Mouse (Mus musculus): ENCODE measurements around the gene Prox1. TPM values are rescaled to one million over a fixed set of nuclear protein-coding genes. Genes with fewer than 3 reads are reported as not detected.

Gene Prox1
- total RNA-seq, 2 experiments from 2014 or later, result 8.5 to 9.0 TPM

DNA sequence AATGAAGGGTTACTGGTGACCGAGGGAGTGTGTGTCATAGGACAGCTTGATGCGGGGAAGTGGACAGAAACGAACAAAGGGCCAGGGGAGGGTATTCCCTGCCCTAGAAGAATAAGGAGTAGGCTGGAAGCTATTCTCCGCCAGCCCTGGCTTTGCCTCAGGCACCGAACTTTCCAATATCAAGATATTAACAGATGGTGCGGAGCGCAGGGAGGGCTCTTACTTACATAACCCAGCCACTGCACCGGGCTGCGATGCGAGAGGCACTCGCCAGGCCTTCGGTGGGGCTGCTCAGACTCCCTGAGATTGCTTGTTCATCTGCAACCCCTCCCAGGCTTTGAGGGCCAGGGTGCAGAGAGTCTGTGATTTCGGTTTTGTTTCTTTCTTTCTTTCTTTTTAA is 3.7 kb upstream of the Prox1 start:
- DNase-seq (ENCODE audit: low spot score in 2 of 2), result peak in 1 of 2 experiments; percentile 12

DNA sequence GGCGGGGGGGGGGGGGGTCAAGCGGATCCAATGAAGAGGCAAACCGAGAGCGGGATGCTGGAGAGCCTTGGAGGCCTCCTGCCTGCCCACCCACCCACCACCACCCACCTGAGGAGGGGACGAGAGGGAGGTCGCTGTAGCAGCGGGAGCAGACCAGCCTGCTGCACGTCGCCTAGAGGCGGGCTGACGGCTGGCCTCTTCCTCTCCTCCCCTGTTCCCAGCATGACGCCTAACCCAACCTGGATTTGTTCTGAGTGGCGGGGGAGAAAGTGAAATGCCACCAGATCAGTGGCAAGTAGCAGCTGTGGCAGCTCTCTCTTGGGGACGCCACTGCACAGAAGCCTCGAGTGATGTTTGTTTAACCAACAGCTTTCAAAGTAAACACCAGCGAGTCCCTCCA is 3.1 kb upstream of the Prox1 start:
- DNase-seq (ENCODE audit: low spot score in 2 of 2), result no peak

DNA sequence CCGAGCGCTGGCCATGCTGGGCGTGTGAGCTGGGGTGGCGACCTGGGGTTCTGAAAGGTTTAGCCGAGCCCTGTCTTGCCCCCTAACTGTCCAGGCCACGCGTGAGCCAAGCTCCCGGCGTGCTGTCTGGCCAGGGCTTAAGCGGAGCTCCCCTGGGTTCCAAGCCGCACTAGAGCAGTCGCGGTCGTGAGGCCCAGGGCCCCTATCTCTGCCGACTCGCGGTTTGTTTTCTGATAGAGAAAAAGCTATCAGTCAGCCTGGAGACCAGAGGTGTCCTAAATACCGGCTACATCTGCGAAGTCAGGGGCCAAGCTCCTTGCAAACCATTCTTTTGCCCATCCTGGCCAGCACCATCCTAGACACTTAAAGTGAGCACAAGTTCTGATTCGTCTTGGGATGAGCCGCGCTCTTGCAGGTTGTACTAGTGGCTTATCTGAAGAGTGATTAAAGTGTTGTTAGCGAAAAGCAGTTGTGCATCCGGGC is 2.5 kb upstream of the Prox1 start:
- DNase-seq (ENCODE audit: low spot score in 2 of 2), result no peak

DNA sequence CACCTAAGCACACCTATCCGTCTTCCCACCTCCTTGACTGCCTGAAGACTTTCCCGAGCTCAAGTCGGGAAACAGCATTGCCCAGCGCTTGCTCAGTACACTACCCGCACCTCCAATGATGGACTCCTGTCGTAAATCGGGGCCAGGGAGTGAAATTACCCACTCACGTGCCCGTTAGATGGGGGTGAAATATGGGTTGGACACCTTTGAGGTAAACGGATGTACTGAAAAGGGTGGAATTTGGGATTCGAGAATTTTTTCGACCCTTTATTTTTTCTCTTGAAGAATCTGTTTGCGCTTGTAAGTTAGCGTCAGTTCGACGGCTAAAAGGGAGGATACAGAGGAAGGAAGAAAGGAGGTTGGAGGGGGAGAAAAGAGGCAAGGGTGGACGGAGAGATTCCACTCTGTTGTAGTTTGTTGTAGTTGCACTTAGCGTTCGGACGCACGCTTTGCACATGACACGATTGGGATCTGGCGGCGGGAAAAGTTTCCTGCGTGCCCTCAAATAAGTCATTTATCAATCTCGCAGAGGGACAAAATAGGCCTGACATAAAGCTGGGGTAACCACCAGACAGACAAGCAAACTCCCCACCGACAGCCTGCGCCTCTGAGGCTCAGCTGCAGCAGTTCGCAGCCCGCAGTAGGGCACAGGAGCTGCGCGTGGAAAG is 1.9 kb upstream of the Prox1 start:
- no peak for DNase-seq (ENCODE audit: low spot score in 2 of 2)

DNA sequence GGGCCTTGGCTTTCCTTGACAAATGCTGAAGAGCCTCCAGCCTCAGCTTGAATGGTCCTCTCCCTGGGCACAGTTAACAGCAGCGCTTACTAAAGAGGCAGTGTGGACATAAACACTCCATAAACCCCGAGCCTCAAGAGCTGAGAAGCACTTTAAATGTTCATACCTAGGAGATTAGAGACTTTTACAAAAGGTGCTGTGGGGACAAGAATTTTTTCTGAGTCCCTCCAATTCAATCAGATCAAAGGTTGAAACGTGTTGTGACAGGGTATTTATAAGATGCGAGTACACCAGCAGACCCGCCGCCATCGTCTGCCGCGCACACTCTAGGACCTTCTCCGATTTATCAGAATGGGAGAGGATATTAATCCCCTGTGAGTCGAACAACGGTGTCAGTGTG is 1.2 kb upstream of the Prox1 start:
- no peak for DNase-seq (ENCODE audit: low spot score in 2 of 2)

DNA sequence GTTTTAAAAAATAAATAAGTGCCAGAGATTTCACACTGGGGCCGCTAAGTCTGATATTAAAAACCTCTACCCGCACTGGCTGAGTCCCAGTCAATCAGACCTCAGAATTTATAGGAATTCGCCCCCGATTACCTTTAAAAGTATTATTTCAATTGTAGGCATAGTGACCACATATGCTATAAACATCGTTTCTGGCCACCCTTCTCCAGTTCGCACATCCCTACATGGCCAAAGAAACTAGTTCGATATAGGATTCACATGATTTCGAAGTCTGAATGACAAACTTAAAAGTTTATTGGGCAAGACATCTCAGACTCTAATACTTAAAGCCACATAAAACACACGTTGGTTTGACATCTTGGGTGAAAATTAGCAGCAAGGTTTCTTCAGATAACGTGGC is 827 bp upstream of the Prox1 start:
- DNase-seq (ENCODE audit: low spot score in 2 of 2), result no peak

DNA sequence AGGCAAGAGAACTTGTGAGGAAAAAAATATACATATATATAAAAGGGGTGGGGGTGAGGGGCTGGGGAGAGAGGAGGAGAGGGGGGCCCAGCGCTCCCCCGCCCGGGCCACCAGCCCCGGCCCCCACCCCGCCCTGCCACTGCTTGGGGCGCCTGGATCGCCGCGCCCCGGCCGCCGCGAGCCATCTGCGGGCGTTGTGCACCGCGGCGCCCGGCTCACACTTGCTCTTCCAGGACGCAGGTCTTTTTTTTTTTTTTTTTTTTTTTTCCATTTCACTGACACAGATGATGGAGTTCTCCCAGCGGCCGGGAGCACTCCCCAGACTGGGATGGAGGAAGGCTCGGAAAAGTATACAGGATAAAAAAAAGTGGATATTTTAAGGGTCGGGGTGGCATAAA is 304 bp upstream of the Prox1 start:
- DNase-seq (ENCODE audit: low spot score in 2 of 2), result no peak

DNA sequence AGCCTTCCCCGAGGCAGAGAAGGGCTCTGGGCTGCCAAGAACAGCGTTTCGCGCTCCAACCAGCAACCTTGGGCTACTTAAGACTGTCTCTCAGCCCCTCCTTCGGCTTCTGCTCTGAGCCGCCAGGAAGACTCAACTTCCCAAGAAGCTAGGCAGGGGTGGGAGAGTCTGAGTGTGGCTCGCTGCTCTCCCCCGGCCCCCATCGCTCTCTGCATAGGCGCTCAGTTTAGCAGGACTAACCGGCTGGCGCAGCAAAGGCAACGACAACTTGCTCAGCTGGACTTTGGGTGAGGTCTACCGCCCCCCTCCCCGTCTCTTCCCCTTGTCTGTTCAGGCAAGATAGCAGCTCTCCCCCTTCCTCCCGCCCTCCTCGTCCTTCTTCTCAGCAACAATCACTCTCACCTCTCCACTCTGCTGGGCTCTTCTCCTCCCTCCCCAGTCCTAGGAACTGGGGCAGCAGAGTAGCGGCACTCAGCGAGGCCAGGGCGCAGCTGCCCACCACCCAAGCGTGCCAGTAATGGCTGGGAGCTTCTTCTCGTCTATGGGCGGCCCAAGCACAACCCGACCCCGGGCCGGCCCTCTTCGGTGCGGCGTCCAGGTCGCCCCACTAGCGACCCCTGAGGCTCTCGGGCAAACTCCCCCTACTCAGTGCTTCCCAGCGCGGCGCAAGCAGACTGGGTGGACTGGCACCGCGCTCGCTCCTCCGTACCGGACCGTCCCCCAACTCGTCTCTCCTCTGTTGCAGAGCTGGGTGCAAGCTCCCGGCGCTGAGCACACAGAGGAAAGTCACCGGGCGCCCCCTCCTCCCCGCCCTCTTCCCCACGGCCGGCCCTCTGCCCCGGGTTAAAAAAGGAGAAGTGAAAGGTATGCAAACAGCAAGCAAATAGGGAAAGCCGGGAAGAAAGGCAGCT is 1.5 kb downstream of the Prox1 start:
- no peak for DNase-seq (ENCODE audit: low spot score in 2 of 2)

DNA sequence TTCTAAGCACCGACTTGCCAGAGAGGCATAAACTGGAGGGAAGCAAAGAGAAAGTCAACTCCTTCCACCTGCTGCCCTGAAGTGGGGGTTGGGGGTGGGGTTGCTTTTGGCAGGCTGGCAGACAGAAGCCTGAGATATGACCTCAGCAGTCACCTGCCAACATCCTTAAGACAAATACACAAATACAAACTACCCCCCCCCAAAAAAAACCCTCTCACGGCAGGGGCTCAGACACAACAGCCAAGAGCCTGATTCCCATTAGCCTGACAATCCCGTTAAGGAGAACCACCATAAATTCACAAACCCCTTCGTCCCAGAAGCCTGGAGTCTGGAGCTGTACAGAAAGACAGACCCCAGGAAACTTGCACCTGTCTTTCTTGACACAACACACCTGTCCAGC is 2.4 kb downstream of the Prox1 start:
- DNase-seq (ENCODE audit: low spot score in 2 of 2), result no peak

DNA sequence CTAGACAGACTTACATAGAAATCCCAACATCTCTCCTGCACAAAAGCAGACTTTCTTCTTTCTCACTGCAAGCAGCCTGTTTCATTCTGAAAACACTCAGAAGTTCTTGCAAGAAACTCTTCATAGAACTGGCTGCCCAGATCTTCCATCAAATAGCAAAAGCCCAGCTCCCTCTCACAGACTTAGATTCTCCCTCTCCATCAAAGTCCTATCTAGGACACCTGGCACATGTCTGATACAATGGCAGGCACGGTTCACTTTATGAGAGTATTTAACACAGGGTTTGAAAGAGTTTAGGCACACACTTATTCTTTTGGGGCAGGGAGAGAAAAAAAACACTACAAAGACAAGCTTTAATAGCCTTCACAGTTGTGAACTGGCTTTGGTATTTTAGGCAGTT is 2.9 kb downstream of the Prox1 start:
- DNase-seq (ENCODE audit: low spot score in 2 of 2), result no peak

DNA sequence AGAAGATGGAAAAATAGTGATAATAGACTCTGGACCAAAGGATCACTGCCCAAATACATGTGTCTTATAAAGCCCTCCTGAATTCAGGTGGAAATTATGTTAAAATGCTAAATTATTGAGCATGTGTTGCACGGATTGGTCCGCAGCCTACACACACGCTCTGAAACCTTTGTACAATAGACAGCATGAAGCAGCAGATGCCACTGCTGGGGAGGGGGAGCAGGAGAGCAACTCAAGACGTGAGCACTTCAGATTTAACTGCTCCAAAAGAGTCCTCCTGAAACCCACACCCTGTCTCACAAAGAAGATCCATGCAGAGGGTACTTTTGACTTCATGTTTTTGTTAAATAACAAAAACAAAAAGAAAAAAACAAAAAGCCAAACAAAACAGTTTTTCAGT is 5.0 kb downstream of the Prox1 start:
- no peak for DNase-seq (ENCODE audit: low spot score in 2 of 2)

DNA sequence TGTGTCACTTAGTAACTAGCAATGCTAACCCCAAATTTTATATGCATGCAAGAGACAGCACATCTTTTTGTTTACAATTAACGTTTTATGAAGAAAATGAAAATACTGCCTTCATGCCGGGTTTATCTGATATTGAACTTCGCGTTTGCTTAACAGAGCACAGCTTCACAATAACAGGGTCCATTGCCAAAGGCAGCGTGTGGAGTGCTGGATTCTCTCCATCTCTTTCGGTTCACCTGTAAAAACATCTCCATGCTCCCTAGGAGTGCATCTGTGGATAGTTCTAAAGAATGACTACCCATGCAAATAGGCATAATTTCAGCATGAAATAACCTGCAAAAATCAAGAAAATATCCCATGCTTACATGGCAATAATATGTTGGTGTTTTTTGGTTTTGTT is 7.0 kb downstream of the Prox1 start:
- DNase-seq (ENCODE audit: low spot score in 2 of 2), result no peak

DNA sequence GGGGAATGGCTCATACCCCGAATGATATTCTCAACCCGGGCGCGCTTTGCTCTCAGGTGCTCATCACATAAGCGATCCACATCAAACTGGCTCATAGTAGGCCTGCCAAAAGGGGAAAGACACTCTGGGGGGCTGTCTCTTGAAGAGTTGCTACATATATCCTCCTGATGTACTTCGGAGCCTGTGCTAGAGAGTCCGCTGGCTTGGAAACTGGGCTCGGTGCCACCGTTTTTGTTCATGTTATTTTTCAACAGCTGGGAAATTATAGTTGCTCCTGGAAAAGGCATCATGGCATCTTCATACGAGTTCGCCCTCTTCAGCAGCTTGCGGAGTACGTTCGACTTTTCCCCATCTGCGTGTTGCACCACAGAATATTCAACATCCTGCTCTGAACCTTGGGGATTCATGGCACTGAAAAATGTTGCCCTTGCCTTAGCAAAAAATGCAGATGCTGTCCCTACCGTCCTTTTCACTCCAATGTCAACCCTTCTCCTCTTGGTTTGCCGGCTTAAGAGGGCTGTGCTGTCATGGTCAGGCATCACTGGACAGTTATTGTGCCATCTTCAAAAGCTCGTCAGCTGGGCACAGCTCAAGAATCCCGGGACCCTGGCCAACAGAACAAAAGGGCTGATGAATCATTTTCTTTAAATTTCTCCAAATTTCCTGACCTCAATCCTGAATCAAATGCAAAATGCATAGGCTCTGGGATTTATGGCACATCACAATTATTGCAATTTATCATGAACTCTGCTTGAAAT is 8.6 kb downstream of the Prox1 start:
- DNase-seq (ENCODE audit: low spot score in 2 of 2), result no peak

DNA sequence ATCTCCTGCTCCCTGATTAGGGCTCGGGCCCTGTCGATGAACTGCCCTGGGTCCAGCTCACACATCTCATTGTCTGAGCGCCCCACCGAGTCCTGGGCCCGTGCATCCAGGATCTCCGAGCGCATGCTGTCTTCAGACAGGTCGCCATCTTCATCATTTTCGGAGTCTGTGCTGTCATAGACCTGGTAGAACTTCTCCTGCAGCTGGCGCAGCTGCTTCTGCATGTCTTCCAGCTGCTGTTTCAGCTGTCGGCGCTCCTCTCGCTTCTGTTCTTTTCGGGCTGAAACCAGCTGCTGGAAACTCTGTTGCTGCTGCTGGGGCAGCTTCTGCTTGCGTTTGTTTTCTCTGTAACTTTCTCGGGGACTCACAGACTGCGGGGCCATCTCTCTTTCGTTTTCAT is 9.2 kb downstream of the Prox1 start:
- no peak for DNase-seq (ENCODE audit: low spot score in 2 of 2)

DNA sequence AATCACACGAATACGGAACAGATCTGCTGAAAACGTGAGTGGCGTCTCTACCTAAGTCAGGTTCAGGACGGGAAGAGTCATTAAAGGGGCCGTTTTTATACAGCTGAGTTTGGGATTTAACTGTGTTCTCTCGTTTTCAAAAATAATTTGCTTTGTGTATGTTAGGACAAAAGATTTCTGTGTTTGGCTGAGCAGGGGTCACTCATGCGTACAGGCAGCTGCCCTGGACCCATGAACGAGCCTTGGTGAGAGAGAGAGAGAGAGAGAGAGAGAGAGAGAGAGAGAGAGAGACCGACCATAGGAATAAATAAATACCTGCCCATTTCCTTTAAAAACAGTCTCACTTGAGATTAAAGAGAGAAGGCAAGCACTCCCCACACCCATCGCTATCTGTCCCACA is 11.1 kb downstream of the Prox1 start:
- DNase-seq (ENCODE audit: low spot score in 2 of 2), result no peak

DNA sequence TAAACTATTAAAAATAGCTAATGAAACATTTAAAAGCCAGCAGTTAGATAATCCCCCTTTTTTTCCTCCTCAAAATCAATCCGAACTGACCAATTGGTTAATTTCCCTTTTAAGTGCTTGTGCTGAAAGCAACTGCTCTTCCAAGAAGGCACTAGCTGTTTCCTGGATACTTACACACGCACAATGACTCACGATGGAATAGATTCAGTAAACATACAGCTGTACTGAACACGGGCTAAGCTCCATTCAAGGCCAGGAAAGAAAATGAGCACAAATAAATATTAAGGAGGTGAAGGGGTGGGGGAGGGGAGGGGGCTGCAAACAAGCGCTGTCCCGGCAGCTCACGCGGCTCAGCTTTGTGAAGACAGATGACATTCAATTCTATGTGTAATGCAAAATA is 14.8 kb downstream of the Prox1 start:
- no peak for DNase-seq (ENCODE audit: low spot score in 2 of 2)

DNA sequence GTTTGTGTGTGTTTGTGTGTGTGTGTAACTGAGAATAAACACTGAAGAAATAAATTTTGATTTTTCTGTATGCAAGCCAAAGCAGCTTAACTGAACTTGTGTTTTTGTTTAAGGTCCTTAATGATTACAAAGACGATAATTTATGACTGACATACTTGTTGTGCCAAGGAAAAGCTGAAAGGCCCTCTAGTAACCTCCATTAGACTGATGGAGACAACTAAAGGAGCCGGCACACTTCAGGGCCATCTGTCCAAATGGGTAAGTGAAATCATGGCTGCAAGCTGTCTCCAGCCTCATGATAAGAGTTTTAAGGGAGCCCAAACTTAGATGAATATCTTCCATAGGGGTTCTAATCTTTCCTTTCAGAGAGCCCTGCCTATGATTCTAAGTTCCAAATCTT is 15.5 kb downstream of the Prox1 start:
- DNase-seq (ENCODE audit: low spot score in 2 of 2), result no peak

DNA sequence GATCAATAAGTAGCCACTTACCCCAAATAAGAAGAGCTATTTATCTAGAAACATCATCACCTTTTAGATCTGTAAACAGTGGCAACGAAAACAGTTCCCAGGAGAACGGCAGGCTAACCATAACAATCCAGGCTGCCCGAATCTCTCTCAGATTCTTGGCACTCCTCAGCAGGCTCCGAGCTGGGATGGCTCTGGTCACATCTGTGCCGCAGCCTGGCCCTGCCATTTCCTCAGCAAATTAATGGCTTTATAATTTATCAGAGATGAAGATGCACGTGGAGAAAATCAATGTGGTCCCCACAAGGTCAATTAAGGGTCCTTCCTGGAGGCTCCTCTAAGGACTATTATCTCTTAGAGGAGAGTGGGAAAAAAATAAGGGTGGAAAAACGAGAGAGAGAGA is 16.2 kb downstream of the Prox1 start:
- no peak for DNase-seq (ENCODE audit: low spot score in 2 of 2)

DNA sequence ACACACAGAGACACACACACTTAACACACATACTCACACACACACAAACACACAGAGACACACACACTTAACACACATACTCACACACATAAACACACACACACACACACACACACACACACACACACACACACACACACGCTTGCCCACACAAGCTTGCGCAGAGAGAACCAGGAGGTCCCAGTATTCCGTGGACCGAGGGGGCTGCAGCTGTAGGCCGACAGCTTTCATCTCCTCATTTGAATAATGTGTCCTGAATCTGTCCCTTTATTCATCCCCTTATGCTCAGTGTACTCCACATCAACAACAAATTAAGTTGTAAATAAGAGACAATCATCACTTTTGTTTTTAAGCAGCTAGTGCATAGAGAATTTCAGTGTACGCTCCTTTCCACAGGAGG is 17.9 kb downstream of the Prox1 start:
- DNase-seq (ENCODE audit: low spot score in 2 of 2), result no peak

DNA sequence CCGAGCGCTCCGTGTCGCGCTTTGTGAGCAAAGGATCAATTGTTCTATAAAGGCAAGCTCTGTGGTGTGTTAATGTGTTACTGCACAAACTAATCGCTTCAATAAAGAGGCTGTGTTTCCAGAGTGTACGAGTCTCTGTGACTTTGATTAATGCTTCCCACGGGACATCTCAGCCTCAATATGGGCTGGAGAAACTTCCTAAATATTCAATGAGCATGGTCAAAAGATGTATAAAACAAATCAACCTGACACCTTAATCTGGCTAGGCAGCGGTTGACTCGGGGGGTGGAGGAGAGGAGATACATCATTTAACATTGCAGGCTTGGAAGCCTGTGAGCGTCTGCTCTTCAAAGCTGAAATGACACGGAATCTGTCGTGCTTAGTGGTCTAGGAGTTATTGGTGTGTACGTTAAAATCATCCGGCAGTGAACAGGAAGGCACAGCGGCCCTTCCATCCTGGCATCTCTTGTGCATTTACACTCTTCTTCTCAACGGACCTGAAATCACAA is 21.2 kb downstream of the Prox1 start:
- no peak for DNase-seq (ENCODE audit: low spot score in 2 of 2)

DNA sequence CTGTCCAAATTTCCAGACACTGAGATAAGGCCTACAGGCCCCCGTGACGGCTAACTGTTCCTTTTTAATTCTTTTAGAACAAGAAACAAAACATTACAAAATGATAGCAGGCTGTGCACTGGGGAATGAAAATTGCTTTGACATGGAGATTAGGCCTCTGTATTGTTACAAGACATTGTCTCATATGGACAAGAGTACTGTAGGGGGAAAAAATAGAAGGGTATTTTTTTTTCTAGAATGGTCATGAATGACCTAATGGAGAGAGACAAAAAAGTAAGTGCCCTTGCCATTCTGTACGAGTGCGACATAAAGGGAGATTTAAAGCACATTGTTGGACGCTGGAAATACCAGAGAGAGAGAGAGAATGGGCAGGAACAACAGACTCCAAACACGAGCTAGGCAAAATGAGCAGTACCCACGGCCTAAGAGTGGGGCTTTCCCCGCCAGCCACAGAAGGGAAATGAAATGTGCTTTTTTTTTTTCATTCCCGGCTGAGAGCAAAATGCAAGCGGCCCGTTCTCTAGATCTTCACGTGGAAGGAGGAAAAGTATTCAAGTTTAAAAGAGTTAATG is 21.8 kb downstream of the Prox1 start:
- no peak for DNase-seq (ENCODE audit: low spot score in 2 of 2)
